Mouse (Mus musculus) ES-E14 (cell line): ENCODE data around the gene Gm42669.

ENCODE experiments used
- CHD2 ChIP-seq: IDR thresholded peaks from 2 replicates; pipeline ENCODE4 v1.6.1; 2014; ENCODE audit warnings: mild to moderate bottlenecking, low read depth, low read length, inconsistent platforms
- MAFK ChIP-seq: IDR thresholded peaks from 2 replicates; pipeline ENCODE4 v1.6.1; 2014; ENCODE audit warnings: mild to moderate bottlenecking, low read depth, low read length, inconsistent platforms; ENCODE audit not compliant: insufficient read depth
- ZC3H11A ChIP-seq: IDR thresholded peaks from 2 replicates; pipeline ENCODE4 v1.6.1; 2012; ENCODE audit warnings: low read depth, mild to moderate bottlenecking, inconsistent platforms, low read length, borderline replicate concordance

- no peak for TF ChIP-seq ZC3H11A
- TF ChIP-seq MAFK: no peak
- no peak for TF ChIP-seq CHD2
Measured at GRCm38 (mm10) chr5:107470600-107471329, 36.7 kb upstream of the Gm42669 start.
